8 mouse cellular contexts compared by ENCODE assay signal in the genomic region with DNA sequence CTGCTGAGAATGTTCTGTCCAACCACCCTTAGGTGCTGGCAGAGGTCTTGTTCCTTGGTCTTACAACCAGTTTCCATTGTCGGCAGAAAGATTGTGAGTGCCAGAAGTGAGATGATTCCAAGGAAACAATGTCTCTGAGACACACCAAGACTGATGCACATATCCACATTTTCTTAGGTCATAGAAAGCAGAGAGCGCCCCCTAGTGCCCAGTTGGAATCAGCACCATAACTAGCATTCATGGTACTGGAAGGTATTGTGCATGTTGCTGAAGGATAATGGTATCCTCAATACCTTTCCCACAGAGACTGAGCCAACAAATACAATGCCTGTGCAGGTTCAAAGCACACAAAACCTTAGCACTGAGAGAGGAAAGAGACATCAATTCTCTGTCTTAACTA.
A peak's percentile ranks its signal among the peaks of the same experiment; 100 is the strongest.
DNase-seq lines count a peak whose midpoint lies in the region; TF ChIP-seq lines count a peak whose summit lies in the region.

No protein-coding gene starts in this region.

- 17% methylated on average over 2 of the region's 2 CpGs for WGBS in heart, adult 2 months

- H3K9ac ChIP-seq in heart, adult 2 months (ENCODE audit: low read depth, low read length): no peak overlapping the region

- DNase-seq in heart, adult 2 months: no peak
- DNase-seq in heart, adult 9 months (ENCODE audit: low spot score in 2 of 2): no peak
- peak; percentile 3 for DNase-seq in c-Kit-positive CD71-positive TER-119-positive erythroid progenitor cells, embryonic 14.5 days (ENCODE audit: low spot score)
- DNase-seq in forelimb bud, embryonic 11.5 days (ENCODE audit: low read depth, low spot score): peak; percentile 37
- peak; percentile 31 for DNase-seq in layer of hippocampus, adult 9-11 months
- peak; percentile 28 for DNase-seq in ovary, postnatal 36 days (ENCODE audit: low spot score)
- no peak for DNase-seq in thymus, postnatal 14 days

- H3K36me3 ChIP-seq in heart, adult 2 months (ENCODE audit: control insufficient read depth, insufficient read depth, low read length): no peaks in the 10 kb centered on the region
- no peaks in the 10 kb centered on the region for H3K36me3 ChIP-seq in C2C12 (ENCODE audit: control insufficient read depth, insufficient read depth)

- H3K27me3 ChIP-seq in heart, adult 2 months (ENCODE audit: control insufficient read depth, insufficient read depth, low read length): no peaks in the 10 kb centered on the region
- no peaks in the 10 kb centered on the region for H3K27me3 ChIP-seq in C2C12 (ENCODE audit: control insufficient read depth, insufficient read depth, insufficient read length)

- intact Hi-C loops in heart, adult 2 months (cut with DNase I): no loop called here

- H3K79me2 ChIP-seq in heart, adult 2 months (replicated peaks; ENCODE audit: control insufficient read depth, insufficient read depth, low read length): no peaks in the 10 kb centered on the region
- no peaks in the 10 kb centered on the region for H3K79me2 ChIP-seq in C2C12 (ENCODE audit: control insufficient read depth, insufficient read depth)

- no peak for TF ChIP-seq EP300 in heart, adult 2 months (IDR thresholded peaks at IDR 0.05; ENCODE audit: insufficient read depth, low read depth, low read length)

- H3K27ac ChIP-seq in heart, adult 2 months: no peak overlapping the region

- H3K4me3 ChIP-seq in heart, adult 2 months: no peak overlapping the region
- H3K4me3 ChIP-seq in C2C12 (ENCODE audit: insufficient read depth, poor library complexity, severe bottlenecking): no peak overlapping the region

- no peaks in the 10 kb centered on the region for H3K4me1 ChIP-seq in heart, adult 2 months (ENCODE audit: control insufficient read depth, insufficient read depth, low read length)

- TF ChIP-seq CTCF in heart, adult 2 months (IDR thresholded peaks at IDR 0.05): peak; percentile 60
- TF ChIP-seq CTCF in C2C12 (IDR thresholded peaks at IDR 0.05; ENCODE audit: control insufficient read depth, insufficient read depth, insufficient read length): peak; percentile 26

- no peak overlapping the region for H3ac ChIP-seq in C2C12 (ENCODE audit: control insufficient read depth, insufficient read length, low read depth)

- TF ChIP-seq POLR2A in heart, adult 2 months (IDR thresholded peaks at IDR 0.05; ENCODE audit: insufficient read depth, low read depth, low read length): no peak

- no peaks in the 10 kb centered on the region for H3K79me3 ChIP-seq in C2C12 (ENCODE audit: low read depth)

TF ChIP-seq in C2C12, 6 proteins besides CTCF, POLR2A, EP300 and RAD21:
- TF ChIP-seq MYOG (IDR thresholded peaks at IDR 0.05; ENCODE audit: control insufficient read depth, extremely low read depth, insufficient read length) (no peak), CEBPB (IDR thresholded peaks at IDR 0.05; ENCODE audit: low read depth) (no peak), FOSL1 (IDR thresholded peaks at IDR 0.05; ENCODE audit: insufficient read depth, low read length, poor library complexity, severe bottlenecking) (no peak), USF1 (IDR thresholded peaks at IDR 0.05; ENCODE audit: low read depth) (no peak), MYOD1 (IDR thresholded peaks at IDR 0.05; ENCODE audit: control insufficient read depth, insufficient read length, low read depth) (no peak), MAX (IDR thresholded peaks at IDR 0.05) (no peak)

Comparison
In these comparisons a context has a peak if more than half of its experiments do, and no peak if none do; other contexts are left out.
1. DNase-seq: peak in c-Kit-positive CD71-positive TER-119-positive erythroid progenitor cells, embryonic 14.5 days (single experiment), forelimb bud, embryonic 11.5 days (single experiment), layer of hippocampus, adult 9-11 months (single experiment) and ovary, postnatal 36 days (single experiment); none in heart, adult 2 months (0 of 2), heart, adult 9 months (0 of 2) and thymus, postnatal 14 days (single experiment).